Mouse (Mus musculus) stomach, embryonic 14.5 days (tissue): ENCODE data around the gene Tsfm. TPM values are rescaled to one million over a fixed set of nuclear protein-coding genes. Genes with fewer than 3 reads are reported as not detected.
A peak's percentile ranks its signal among the peaks of the same experiment; 100 is the strongest.

Experiments
- ATAC-seq: fragments of 200-750 bp; cut with Nextera tagmentation; 2 replicates; pipeline ENCODE4 v1.8.0; 2017; ENCODE audit warnings: low read depth, moderate TSS enrichment; ENCODE audit not compliant: insufficient number of reproducible peaks, insufficient read depth, low FRiP score
- H3K27ac ChIP-seq: fragments of 300-500 bp; sonication (generic); 2 replicates; pipeline ENCODE4 v1.5.1; 2014; ENCODE audit warnings: mild to moderate bottlenecking, low read length, moderate library complexity, mixed read lengths
- H3K27me3 ChIP-seq: fragments of 300-500 bp; sonication (generic); 2 replicates; pipeline ENCODE4 v1.6.1; 2014; ENCODE audit warnings: low read length, control low read depth, mixed read lengths; ENCODE audit not compliant: control insufficient read depth, insufficient read depth
- H3K36me3 ChIP-seq: fragments of 300-500 bp; sonication (generic); 2 replicates; pipeline ENCODE4 v1.6.1; 2014; ENCODE audit warnings: mild to moderate bottlenecking, control low read depth, low read length, moderate library complexity, mixed read lengths; ENCODE audit not compliant: control insufficient read depth, insufficient read depth
- H3K4me1 ChIP-seq: fragments of 300-500 bp; sonication (generic); 2 replicates; pipeline ENCODE4 v1.6.1; 2014; ENCODE audit warnings: low read length, control low read depth, mixed read lengths; ENCODE audit not compliant: control insufficient read depth, insufficient read depth
- H3K4me2 ChIP-seq: fragments of 300-500 bp; sonication (generic); replicated peaks from 2 replicates; pipeline ENCODE4 v1.6.1; 2014; ENCODE audit warnings: low read depth, low read length, control low read depth
- H3K4me3 ChIP-seq: fragments of 300-500 bp; sonication (generic); 2 replicates; pipeline ENCODE4 v1.5.1; 2014; ENCODE audit warnings: low read depth, low read length, control low read depth
- H3K9ac ChIP-seq: fragments of 300-500 bp; sonication (generic); replicated peaks from 2 replicates; pipeline ENCODE4 v1.6.1; 2014; ENCODE audit warnings: low read depth, mild to moderate bottlenecking, control low read depth, low read length, moderate library complexity, mixed read lengths
- H3K9me3 ChIP-seq: fragments of 300-500 bp; sonication (generic); 2 replicates; pipeline ENCODE4 v1.6.1; 2016; ENCODE audit warnings: low read depth, low read length, control low read depth; ENCODE audit not compliant: control insufficient read depth
- WGBS: fragments of 180-500 bp; shearing (Covaris S2); extraction: QIAGEN DNeasy Blood & Tissue Kit; methylation state at CpG from one replicate; pipeline ENCODE4 v1.1.7; 2014; 5-methylcytosine and 5-hydroxymethylcytosine counted together
- polyA plus RNA-seq: library from polyadenylated mRNA; unstranded; fragments of >200 nt; fragmentation: Nextera tagmentation; extraction: Ambion mirVana; gene quantifications from 2 replicates; pipeline ENCODE4 v1.2.1, GENCODE M21; 2014

Tsfm gene
- polyA plus RNA-seq, 1 experiment from 2014 or later: 83.7 TPM

GRCm38 (mm10) chr10:127061085-127061484 is 30.4 kb upstream of the Tsfm start:
- H3K36me3 ChIP-seq: peaks cover 23% of the 10 kb centered on the region
- H3K27me3 ChIP-seq: no peaks in the 10 kb centered on the region
- no peak overlapping the region for H3K27ac ChIP-seq
- H3K9ac ChIP-seq: no peak overlapping the region
- no peak overlapping the region for H3K4me2 ChIP-seq
- ATAC-seq: no peak
- WGBS: 47% methylated on average over 5 of the region's 5 CpGs
- H3K4me1 ChIP-seq: peaks cover 21% of the 10 kb centered on the region; the same call in 1 of the 2 replicates
- H3K4me3 ChIP-seq: no peak overlapping the region; the same call in 1 of the 2 replicates
- H3K9me3 ChIP-seq: no peaks in the 10 kb centered on the region

GRCm38 (mm10) chr10:127059968-127060916 is 29.6 kb upstream of the Tsfm start, which contains the start of gene March9:
March9 (minus strand) TSS chr10:127060184.
- Histone ChIP-seq H3K9me3 (no peaks in the 10 kb centered on the region), H3K27ac (peak within 1 kb of the TSS; percentile 67), H3K27me3 (no peaks in the 10 kb centered on the region), H3K4me1 (peaks cover 19% of the 10 kb centered on the region; the same call in 1 of the 2 replicates), H3K4me2 (peak within 1 kb of the TSS; percentile 94), H3K4me3 (peak within 1 kb of the TSS; percentile 83), H3K9ac (peak within 1 kb of the TSS; percentile 79), H3K36me3 (peaks cover 22% of the 10 kb centered on the region)
- ATAC-seq: peak; percentile 54
- WGBS: under 1% methylated on average over 55 of the region's 72 CpGs

- under 1% methylated on average over 77 of the region's 92 CpGs for WGBS
- H3K9me3 ChIP-seq: no peaks in the 10 kb centered on the region
- ATAC-seq: no peak
These were observed 28.7 kb upstream of the Tsfm start for GRCm38 (mm10) chr10:127059174-127059967.

GRCm38 (mm10) chr10:127058708-127059107 is 28.1 kb upstream of the Tsfm start:
- peaks cover 21% of the 10 kb centered on the region; the same call in 1 of the 2 replicates for H3K36me3 ChIP-seq
- no peak for ATAC-seq
- no peaks in the 10 kb centered on the region for H3K9me3 ChIP-seq
- no peaks in the 10 kb centered on the region for H3K27me3 ChIP-seq
- no peak overlapping the region for H3K27ac ChIP-seq
- H3K4me1 ChIP-seq: peaks cover 13% of the 10 kb centered on the region; the same call in 1 of the 2 replicates
- no peak overlapping the region; the same call in 1 of the 2 replicates for H3K9ac ChIP-seq
- peak overlapping the region; percentile 94 for H3K4me2 ChIP-seq
- H3K4me3 ChIP-seq: peak overlapping the region; percentile 83
- WGBS: 4% methylated on average over 8 of the region's 8 CpGs

More at GRCm38 (mm10) chr10:127059174-127059967, 28.7 kb upstream of the Tsfm start:
- Histone ChIP-seq H3K4me1 (peaks cover 13% of the 10 kb centered on the region; the same call in 1 of the 2 replicates), H3K27me3 (no peaks in the 10 kb centered on the region), H3K36me3 (peaks cover 21% of the 10 kb centered on the region; the same call in 1 of the 2 replicates), H3K27ac (peak overlapping the region; percentile 67), H3K4me2 (peak overlapping the region; percentile 94), H3K9ac (peak overlapping the region; percentile 79), H3K4me3 (peak overlapping the region; percentile 83)

- H3K9me3 ChIP-seq: no peaks in the 10 kb centered on the region
- H3K36me3 ChIP-seq: peaks cover 21% of the 10 kb centered on the region; the same call in 1 of the 2 replicates
- under 1% methylated on average over 9 of the region's 9 CpGs for WGBS
- no peak overlapping the region for H3K27ac ChIP-seq
- H3K9ac ChIP-seq: no peak overlapping the region
- no peak for ATAC-seq
- H3K4me2 ChIP-seq: peak overlapping the region; percentile 94
- peaks cover 13% of the 10 kb centered on the region; the same call in 1 of the 2 replicates for H3K4me1 ChIP-seq
- H3K4me3 ChIP-seq: peak overlapping the region; percentile 83
- H3K27me3 ChIP-seq: no peaks in the 10 kb centered on the region
These were observed 27.5 kb upstream of the Tsfm start for GRCm38 (mm10) chr10:127058161-127058560.

GRCm38 (mm10) chr10:127056490-127056889 is 25.9 kb upstream of the Tsfm start:
- H3K9ac ChIP-seq: no peak overlapping the region
- 84% methylated on average over 20 of the region's 20 CpGs for WGBS
- H3K4me3 ChIP-seq: no peak overlapping the region
- ATAC-seq: no peak
- H3K27me3 ChIP-seq: 0 out of 2 replicates have a peak, but pooled peaks cover 2% of the 10 kb centered on the region
- no peak overlapping the region for H3K27ac ChIP-seq
- no peak overlapping the region for H3K4me2 ChIP-seq
- peaks cover 13% of the 10 kb centered on the region; the same call in 1 of the 2 replicates for H3K4me1 ChIP-seq
- H3K9me3 ChIP-seq: no peaks in the 10 kb centered on the region
- H3K36me3 ChIP-seq: peaks cover 21% of the 10 kb centered on the region; the same call in 1 of the 2 replicates

GRCm38 (mm10) chr10:127055406-127055805 is 24.8 kb upstream of the Tsfm start:
- Histone ChIP-seq H3K9me3 (no peaks in the 10 kb centered on the region), H3K27me3 (peaks cover 5% of the 10 kb centered on the region; the same call in 1 of the 2 replicates), H3K4me1 (peaks cover 13% of the 10 kb centered on the region; the same call in 1 of the 2 replicates), H3K9ac (no peak overlapping the region), H3K36me3 (peaks cover 21% of the 10 kb centered on the region; the same call in 1 of the 2 replicates), H3K4me2 (no peak overlapping the region), H3K4me3 (no peak overlapping the region), H3K27ac (no peak overlapping the region)
- ATAC-seq: no peak
- whole genome bisulfite sequencing: 86% methylated on average over 8 of the region's 8 CpGs

- Histone ChIP-seq H3K4me2 (no peak overlapping the region), H3K27me3 (peaks cover 12% of the 10 kb centered on the region), H3K36me3 (peaks cover 21% of the 10 kb centered on the region; the same call in 1 of the 2 replicates), H3K4me1 (peaks cover 13% of the 10 kb centered on the region; the same call in 1 of the 2 replicates), H3K27ac (no peak overlapping the region), H3K9ac (no peak overlapping the region), H3K9me3 (no peaks in the 10 kb centered on the region), H3K4me3 (no peak overlapping the region)
- no peak for ATAC-seq
- 58% methylated on average over 4 of the region's 4 CpGs for WGBS
These were observed 24.0 kb upstream of the Tsfm start for GRCm38 (mm10) chr10:127054646-127055045.
